Mouse (Mus musculus) heart, embryonic 13.5 days (tissue): ENCODE results near the gene Crip3. TPM values are rescaled to one million over a fixed set of nuclear protein-coding genes. Genes with fewer than 3 reads are reported as not detected.

ENCODE experiments used
- ATAC-seq: fragments of 200-750 bp; cut with Nextera tagmentation; 2 replicates; pipeline ENCODE4 v1.8.0; 2017; ENCODE audit warnings: moderate TSS enrichment; ENCODE audit not compliant: insufficient number of reproducible peaks, low FRiP score, low TSS enrichment; ENCODE audit errors: extremely low read depth
- H3K27ac ChIP-seq: fragments of 300-500 bp; sonication (generic); replicated peaks from 2 replicates; pipeline ENCODE4 v1.5.1; 2015; ENCODE audit warnings: moderate library complexity, mild to moderate bottlenecking, inconsistent platforms
- H3K27me3 ChIP-seq: fragments of 300-500 bp; sonication (generic); replicated peaks from 2 replicates; pipeline ENCODE4 v1.6.1; 2015; ENCODE audit warnings: mild to moderate bottlenecking, inconsistent platforms
- H3K36me3 ChIP-seq: fragments of 300-500 bp; sonication (generic); 2 replicates; pipeline ENCODE4 v1.6.1; 2015; ENCODE audit warnings: mild to moderate bottlenecking, inconsistent platforms
- H3K4me1 ChIP-seq: fragments of 300-500 bp; sonication (generic); 2 replicates; pipeline ENCODE4 v1.6.1; 2015; ENCODE audit warnings: inconsistent platforms
- H3K4me2 ChIP-seq: fragments of 300-500 bp; sonication (generic); 2 replicates; pipeline ENCODE4 v1.6.1; 2015; ENCODE audit warnings: inconsistent platforms, mild to moderate bottlenecking, moderate library complexity
- H3K4me3 ChIP-seq: fragments of 300-500 bp; sonication (generic); 2 replicates; pipeline ENCODE4 v1.5.1; 2015; ENCODE audit warnings: moderate library complexity, mild to moderate bottlenecking, inconsistent platforms
- H3K9ac ChIP-seq: fragments of 300-500 bp; sonication (generic); 2 replicates; pipeline ENCODE4 v1.6.1; 2015; ENCODE audit warnings: inconsistent platforms, mild to moderate bottlenecking, moderate library complexity
- H3K9me3 ChIP-seq: fragments of 300-500 bp; sonication (generic); 2 replicates; pipeline ENCODE4 v1.6.1; 2016; ENCODE audit warnings: inconsistent platforms
- WGBS: fragments of 180-500 bp; shearing (Covaris S2); methylation state at CpG from one replicate; pipeline ENCODE4 v1.1.7; 2015; ENCODE audit warnings: mixed read lengths; 5-methylcytosine and 5-hydroxymethylcytosine counted together
- polyA plus RNA-seq: library from polyadenylated mRNA; unstranded; fragments of >200 nt; fragmentation: Nextera tagmentation; extraction: Ambion mirVana; gene quantifications from 2 replicates; pipeline ENCODE4 v1.2.1, GENCODE M21; 2015

Crip3 gene
- polyA plus RNA-seq, 1 experiment from 2014 or later = 1.2 TPM

- Histone ChIP-seq H3K27ac (no peak overlapping the region), H3K9me3 (no peaks in the 10 kb centered on the region), H3K4me2 (peak overlapping the region; percentile 34; the same call in 1 of the 2 replicates), H3K9ac (no peak overlapping the region), H3K4me1 (peaks cover 14% of the 10 kb centered on the region), H3K4me3 (no peak overlapping the region), H3K27me3 (peaks cover 53% of the 10 kb centered on the region), H3K36me3 (no peaks in the 10 kb centered on the region)
- WGBS = 20% methylated on average over 23 of the region's 23 CpGs
- ATAC-seq = no peak
Observed at GRCm38 (mm10) chr17:46436672-46437366, 8.1 kb downstream of the Crip3 start.

- Histone ChIP-seq H3K9me3 (no peaks in the 10 kb centered on the region), H3K27me3 (peaks cover 69% of the 10 kb centered on the region), H3K27ac (no peak within 1 kb of the TSS)
Observed at GRCm38 (mm10) chr17:46438298-46438873, 9.7 kb downstream of the Crip3 start, which contains the start of gene Slc22a7. TSS of gene Slc22a7 (minus strand) at chr17:46438457.

GRCm38 (mm10) chr17:46439176-46439575, 10.4 kb downstream of the Crip3 start:
- ATAC-seq = no peak
- no peaks in the 10 kb centered on the region for H3K9me3 ChIP-seq
- H3K36me3 ChIP-seq = no peaks in the 10 kb centered on the region
- no peak overlapping the region for H3K9ac ChIP-seq
- H3K4me1 ChIP-seq = peaks cover 7% of the 10 kb centered on the region
- peaks cover 77% of the 10 kb centered on the region for H3K27me3 ChIP-seq
- 81% methylated on average over 10 of the region's 10 CpGs for WGBS
- no peak overlapping the region for H3K27ac ChIP-seq
- H3K4me3 ChIP-seq = no peak overlapping the region
- no peak overlapping the region for H3K4me2 ChIP-seq

More at GRCm38 (mm10) chr17:46438298-46438873, 9.7 kb downstream of the Crip3 start, which contains the start of gene Slc22a7:
- Histone ChIP-seq H3K4me2 (no peak within 1 kb of the TSS), H3K9ac (no peak within 1 kb of the TSS), H3K4me1 (peaks cover 12% of the 10 kb centered on the region), H3K36me3 (no peaks in the 10 kb centered on the region), H3K4me3 (no peak within 1 kb of the TSS)
- no peak for ATAC-seq
- 74% methylated on average over 4 of the region's 4 CpGs for WGBS

- Histone ChIP-seq H3K36me3 (no peaks in the 10 kb centered on the region), H3K4me1 (peaks cover 13% of the 10 kb centered on the region), H3K4me2 (peak overlapping the region; percentile 74), H3K27ac (no peak overlapping the region), H3K9ac (peak overlapping the region; percentile 72), H3K27me3 (peaks cover 93% of the 10 kb centered on the region), H3K9me3 (no peaks in the 10 kb centered on the region), H3K4me3 (peak overlapping the region; percentile 49)
- WGBS = 1% methylated on average over 50 of the region's 50 CpGs
- ATAC-seq = no peak
Observed at GRCm38 (mm10) chr17:46444839-46445579, 16.3 kb downstream of the Crip3 start.

GRCm38 (mm10) chr17:46446264-46446663, 17.5 kb downstream of the Crip3 start:
- Histone ChIP-seq H3K27ac (no peak overlapping the region), H3K4me1 (peaks cover 13% of the 10 kb centered on the region), H3K9ac (no peak overlapping the region), H3K27me3 (peaks cover 94% of the 10 kb centered on the region), H3K4me2 (no peak overlapping the region), H3K36me3 (no peaks in the 10 kb centered on the region), H3K9me3 (no peaks in the 10 kb centered on the region), H3K4me3 (no peak overlapping the region)
- ATAC-seq = no peak
- WGBS = 86% methylated on average over 16 of the region's 16 CpGs

GRCm38 (mm10) chr17:46452683-46453082, 24.0 kb downstream of the Crip3 start:
- WGBS = 34% methylated on average over 5 of the region's 5 CpGs
- H3K9ac ChIP-seq = no peak overlapping the region
- H3K36me3 ChIP-seq = no peaks in the 10 kb centered on the region
- no peak for ATAC-seq
- no peak overlapping the region for H3K4me2 ChIP-seq
- no peaks in the 10 kb centered on the region for H3K9me3 ChIP-seq
- peaks cover 91% of the 10 kb centered on the region for H3K27me3 ChIP-seq
- H3K4me3 ChIP-seq = no peak overlapping the region
- peaks cover 28% of the 10 kb centered on the region for H3K4me1 ChIP-seq
- no peak overlapping the region for H3K27ac ChIP-seq

GRCm38 (mm10) chr17:46453302-46453948, 24.7 kb downstream of the Crip3 start:
- ATAC-seq = no peak
- 14% methylated on average over 13 of the region's 13 CpGs for WGBS
- Histone ChIP-seq H3K4me2 (peak overlapping the region; percentile 86), H3K36me3 (no peaks in the 10 kb centered on the region), H3K9me3 (no peaks in the 10 kb centered on the region), H3K27ac (no peak overlapping the region), H3K9ac (0 out of 2 replicates have a peak overlapping the region, but pooled peaks have one; percentile 76), H3K27me3 (peaks cover 91% of the 10 kb centered on the region), H3K4me3 (no peak overlapping the region), H3K4me1 (peaks cover 35% of the 10 kb centered on the region)

- Histone ChIP-seq H3K36me3 (no peaks in the 10 kb centered on the region), H3K9ac (peak overlapping the region; percentile 76), H3K27me3 (peaks cover 91% of the 10 kb centered on the region), H3K9me3 (no peaks in the 10 kb centered on the region), H3K4me3 (peak overlapping the region; percentile 55), H3K4me1 (peaks cover 41% of the 10 kb centered on the region), H3K27ac (no peak overlapping the region), H3K4me2 (peak overlapping the region; percentile 86)
- WGBS = 2% methylated on average over 26 of the region's 26 CpGs
- no peak for ATAC-seq
Observed at GRCm38 (mm10) chr17:46453970-46454411, 25.3 kb downstream of the Crip3 start.

GRCm38 (mm10) chr17:46454539-46454938, 25.8 kb downstream of the Crip3 start:
- H3K27ac ChIP-seq = no peak overlapping the region
- WGBS = 2% methylated on average over 9 of the region's 9 CpGs
- H3K4me2 ChIP-seq = peak overlapping the region; percentile 86
- H3K4me3 ChIP-seq = peak overlapping the region; percentile 55
- H3K9me3 ChIP-seq = no peaks in the 10 kb centered on the region
- H3K36me3 ChIP-seq = no peaks in the 10 kb centered on the region
- peaks cover 92% of the 10 kb centered on the region for H3K27me3 ChIP-seq
- ATAC-seq = no peak
- peak overlapping the region; percentile 76 for H3K9ac ChIP-seq
- H3K4me1 ChIP-seq = peaks cover 43% of the 10 kb centered on the region

GRCm38 (mm10) chr17:46455110-46455691, 26.5 kb downstream of the Crip3 start:
- H3K4me3 ChIP-seq = peak overlapping the region; percentile 55
- H3K9ac ChIP-seq = peak overlapping the region; percentile 76
- H3K36me3 ChIP-seq = no peaks in the 10 kb centered on the region
- H3K27me3 ChIP-seq = peaks cover 92% of the 10 kb centered on the region
- H3K9me3 ChIP-seq = no peaks in the 10 kb centered on the region
- no peak for ATAC-seq
- H3K4me1 ChIP-seq = peaks cover 44% of the 10 kb centered on the region
- 1% methylated on average over 33 of the region's 33 CpGs for WGBS
- peak overlapping the region; percentile 86 for H3K4me2 ChIP-seq
- H3K27ac ChIP-seq = no peak overlapping the region
